Mouse (Mus musculus) gonadal fat pad, adult 2 months (tissue): Measurements from ENCODE around the gene Ndfip2. TPM values are rescaled to one million over a fixed set of nuclear protein-coding genes. Genes with fewer than 3 reads are reported as not detected.

Source experiments
- polyA plus RNA-seq: library from polyadenylated mRNA; depleted of rRNA; stranded (reverse); fragments of >200 nt; gene quantifications from 2 replicates; pipeline ENCODE4 v1.2.3, GENCODE M21; 2012; rRNA removed

Gene Ndfip2
- polyA plus RNA-seq, 1 experiment, result 54.1 TPM

Other genes starting within 250 kb of the Ndfip2 start
- 16.3 and 23.2 TPM in 2 replicates for gene Rbm26, start 81.2 kb upstream of the Ndfip2 start, polyA plus RNA-seq